Mouse (Mus musculus): ENCODE data around the gene Papola. TPM values are rescaled to one million over a fixed set of nuclear protein-coding genes. Genes with fewer than 3 reads are reported as not detected.
A peak's percentile ranks its signal among the peaks of the same experiment; 100 is the strongest.

Gene Papola
- polyA plus RNA-seq, 1 experiment: 78.6 TPM

DNA sequence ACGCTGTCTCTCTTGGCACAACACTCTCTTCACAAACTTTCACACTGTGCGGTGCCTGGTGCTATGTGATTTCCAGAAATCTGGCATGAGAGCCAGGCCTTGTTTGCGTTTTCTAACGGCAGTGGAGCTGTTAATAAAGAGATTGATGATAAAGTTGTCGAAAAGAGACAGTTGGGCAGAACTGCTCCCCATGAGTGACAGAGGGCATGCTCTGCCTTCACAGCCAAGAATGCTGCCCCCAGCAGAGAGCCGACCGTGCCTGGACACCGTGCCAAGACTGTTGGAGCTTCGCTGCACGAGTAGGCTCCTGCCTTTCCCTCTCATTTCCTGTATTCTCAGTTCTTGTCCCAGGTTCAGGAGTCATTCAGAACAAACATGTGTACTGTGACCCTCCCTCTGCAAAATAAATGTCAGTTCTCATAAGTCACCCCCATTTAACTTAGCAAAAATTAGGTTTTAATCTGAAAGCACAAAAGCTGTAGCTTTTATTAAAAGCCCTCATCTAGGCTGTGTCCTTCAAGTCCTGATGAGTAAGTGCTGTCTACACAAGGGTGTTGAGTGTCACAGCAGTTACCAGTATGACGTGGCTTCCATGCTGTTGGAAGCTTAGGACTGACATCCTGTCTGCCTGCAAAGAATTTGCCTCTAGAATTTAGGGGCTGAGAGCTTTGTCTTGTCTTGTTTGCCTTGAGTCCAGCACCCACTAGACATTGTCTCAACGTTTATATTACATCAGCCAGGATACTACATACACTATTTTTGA is 58.9 kb downstream of the Papola start:
- H3K4me3 ChIP-seq: no peak overlapping the region
- H3K79me2 ChIP-seq (ENCODE audit: control insufficient read depth, insufficient read depth): no peaks in the 10 kb centered on the region
- no peaks in the 10 kb centered on the region for H3K27me3 ChIP-seq (ENCODE audit: control insufficient read depth, insufficient read depth, insufficient read length)
- no peak overlapping the region for H3K4me2 ChIP-seq (ENCODE audit: low read depth)
- TF ChIP-seq TCF3 (IDR thresholded peaks at IDR 0.05; ENCODE audit: insufficient read length, low read depth): no peak
- H3ac ChIP-seq (ENCODE audit: control insufficient read depth, insufficient read length): no peak overlapping the region
- peaks cover 22% of the 10 kb centered on the region for H3K36me3 ChIP-seq (ENCODE audit: control insufficient read depth, insufficient read depth)

DNA sequence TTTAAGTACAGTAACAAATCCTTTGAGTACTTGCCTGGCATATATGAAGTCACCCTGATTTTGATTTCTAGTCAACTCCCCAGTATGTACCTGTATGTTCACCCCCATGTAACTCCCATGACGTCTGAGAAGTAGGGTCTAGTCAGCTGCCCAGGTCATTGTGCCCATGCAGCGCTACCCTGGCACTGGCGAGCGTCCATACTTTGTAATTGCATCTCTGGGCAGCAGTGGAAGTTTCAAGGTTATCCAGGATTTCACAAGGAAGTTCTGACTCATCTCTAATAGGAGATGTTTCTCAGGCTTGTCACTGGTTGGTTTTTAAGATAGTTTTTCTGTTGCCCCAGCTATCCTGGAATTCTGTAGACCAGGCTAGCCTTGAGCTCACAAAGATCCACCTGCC is 59.9 kb downstream of the Papola start:
- Histone ChIP-seq H3K79me2 (ENCODE audit: control insufficient read depth, insufficient read depth) (no peaks in the 10 kb centered on the region), H3K36me3 (ENCODE audit: control insufficient read depth, insufficient read depth) (peaks cover 16% of the 10 kb centered on the region), H3K4me2 (ENCODE audit: low read depth) (no peak overlapping the region), H3ac (ENCODE audit: control insufficient read depth, insufficient read length) (no peak overlapping the region), H3K27me3 (ENCODE audit: control insufficient read depth, insufficient read depth, insufficient read length) (no peaks in the 10 kb centered on the region), H3K4me3 (no peak overlapping the region)
- TF ChIP-seq CEBPB (IDR thresholded peaks at IDR 0.05; ENCODE audit: insufficient read depth, poor library complexity, severe bottlenecking): no peak
- TF ChIP-seq REST (IDR thresholded peaks at IDR 0.05; ENCODE audit: insufficient read depth, insufficient read length): no peak
- TF ChIP-seq POLR2A (IDR thresholded peaks at IDR 0.05; ENCODE audit: insufficient read length, low read depth): no peak
- TF ChIP-seq TCF3 (IDR thresholded peaks at IDR 0.05; ENCODE audit: insufficient read length, low read depth): no peak
- TF ChIP-seq E2F4 (IDR thresholded peaks at IDR 0.05; ENCODE audit: insufficient read depth): no peak
- TF ChIP-seq MYOD1 (IDR thresholded peaks at IDR 0.05; ENCODE audit: control insufficient read depth in 1 of 3, insufficient read length in 2 of 3, low read depth in 2 of 3): no peak

DNA sequence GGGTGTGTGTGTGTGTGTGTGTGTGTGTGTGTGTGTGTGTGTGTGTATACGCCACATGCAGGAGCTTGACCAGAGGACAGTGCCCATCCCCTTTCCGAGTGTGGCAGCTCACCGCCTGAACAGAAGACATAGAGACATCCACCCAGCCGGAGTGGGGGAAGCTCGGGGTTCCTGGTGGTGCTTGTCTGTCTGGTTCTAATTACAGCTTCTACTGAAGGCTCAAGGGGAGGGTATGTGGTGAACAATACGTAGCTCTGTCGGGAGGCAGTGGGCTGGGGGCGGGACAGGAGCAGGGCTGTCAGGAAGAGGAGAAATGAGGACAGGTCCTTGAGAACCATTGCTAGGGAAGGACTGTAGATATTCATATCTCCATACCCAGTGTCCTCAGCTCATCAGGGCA is 64.6 kb downstream of the Papola start:
- TF ChIP-seq MYOD1 (IDR thresholded peaks at IDR 0.05; ENCODE audit: control insufficient read depth in 1 of 3, insufficient read length in 2 of 3, low read depth in 2 of 3) (no peak), SRF (IDR thresholded peaks at IDR 0.05; ENCODE audit: control insufficient read depth, insufficient read length, low read depth) (no peak), POLR2AphosphoS2 (IDR thresholded peaks at IDR 0.05; ENCODE audit: insufficient read length, low read depth) (peak; percentile 7), USF1 (IDR thresholded peaks at IDR 0.05; ENCODE audit: low read depth) (no peak)
- H3K4me2 ChIP-seq (ENCODE audit: low read depth): no peak overlapping the region
- no peak overlapping the region for H3ac ChIP-seq (ENCODE audit: control insufficient read depth, insufficient read length)
- H3K36me3 ChIP-seq (ENCODE audit: control insufficient read depth, insufficient read depth): no peaks in the 10 kb centered on the region
- H3K4me3 ChIP-seq: no peak overlapping the region
- H3K79me2 ChIP-seq (ENCODE audit: control insufficient read depth, insufficient read depth): no peaks in the 10 kb centered on the region
- no peaks in the 10 kb centered on the region for H3K27me3 ChIP-seq (ENCODE audit: control insufficient read depth, insufficient read depth, insufficient read length)

DNA sequence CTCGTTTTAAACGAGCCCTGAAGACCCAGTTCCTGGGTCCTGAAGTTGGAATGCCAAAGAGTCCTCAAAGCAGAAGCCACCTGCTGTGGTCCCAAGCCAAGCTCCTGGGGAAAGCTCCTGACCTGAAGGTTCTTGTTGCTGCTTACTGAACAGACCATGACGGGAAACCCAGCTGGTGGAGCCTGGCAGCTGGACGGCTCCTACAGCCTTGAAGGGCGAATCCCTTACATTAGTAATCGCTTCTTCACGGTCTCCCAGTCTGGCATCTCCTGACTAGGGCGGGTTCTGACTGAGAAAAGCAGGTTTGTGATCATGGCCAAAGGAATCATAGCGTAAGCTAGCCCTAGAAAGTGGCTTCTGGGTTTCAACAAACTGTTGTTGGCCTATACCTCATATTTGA is 66.2 kb downstream of the Papola start:
- Histone ChIP-seq H3K4me2 (ENCODE audit: low read depth) (no peak overlapping the region), H3K27me3 (ENCODE audit: control insufficient read depth, insufficient read depth, insufficient read length) (no peaks in the 10 kb centered on the region), H3ac (ENCODE audit: control insufficient read depth, insufficient read length) (no peak overlapping the region), H3K36me3 (ENCODE audit: control insufficient read depth, insufficient read depth) (no peaks in the 10 kb centered on the region), H3K4me3 (no peak overlapping the region), H3K79me2 (ENCODE audit: control insufficient read depth, insufficient read depth) (no peaks in the 10 kb centered on the region)
- TF ChIP-seq MAX (IDR thresholded peaks at IDR 0.05; ENCODE audit: low read depth): no peak

DNA sequence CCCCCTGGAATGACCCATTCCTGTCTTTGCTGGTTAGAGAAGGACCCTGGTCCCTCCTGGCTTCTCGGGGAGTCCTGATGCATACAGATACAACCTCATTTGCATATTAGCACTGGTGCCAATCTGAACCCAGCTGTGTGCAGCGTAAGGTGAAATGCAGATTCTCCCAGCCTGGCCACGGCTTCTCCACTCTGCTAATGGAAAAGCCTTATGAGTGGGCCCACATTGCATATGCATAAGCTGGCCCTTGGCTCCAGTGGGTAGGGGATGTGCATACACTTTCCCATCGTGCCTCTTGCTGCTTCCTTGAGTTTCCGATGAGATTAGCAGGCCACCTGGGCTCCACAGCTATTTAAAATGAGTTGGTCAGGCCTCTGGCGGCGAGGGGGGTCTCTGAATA is 68.3 kb downstream of the Papola start:
- Histone ChIP-seq H3K27me3 (ENCODE audit: control insufficient read depth, insufficient read depth, insufficient read length) (no peaks in the 10 kb centered on the region), H3K4me3 (no peak overlapping the region), H3K79me2 (ENCODE audit: control insufficient read depth, insufficient read depth) (no peaks in the 10 kb centered on the region), H3ac (ENCODE audit: control insufficient read depth, insufficient read length) (no peak overlapping the region), H3K36me3 (ENCODE audit: control insufficient read depth, insufficient read depth) (no peaks in the 10 kb centered on the region), H3K4me2 (ENCODE audit: low read depth) (no peak overlapping the region)
- TF ChIP-seq POLR2A (IDR thresholded peaks at IDR 0.05; ENCODE audit: insufficient read length, low read depth) (no peak), CEBPB (IDR thresholded peaks at IDR 0.05; ENCODE audit: insufficient read depth, poor library complexity, severe bottlenecking) (no peak), MAX (IDR thresholded peaks at IDR 0.05; ENCODE audit: low read depth) (no peak)

DNA sequence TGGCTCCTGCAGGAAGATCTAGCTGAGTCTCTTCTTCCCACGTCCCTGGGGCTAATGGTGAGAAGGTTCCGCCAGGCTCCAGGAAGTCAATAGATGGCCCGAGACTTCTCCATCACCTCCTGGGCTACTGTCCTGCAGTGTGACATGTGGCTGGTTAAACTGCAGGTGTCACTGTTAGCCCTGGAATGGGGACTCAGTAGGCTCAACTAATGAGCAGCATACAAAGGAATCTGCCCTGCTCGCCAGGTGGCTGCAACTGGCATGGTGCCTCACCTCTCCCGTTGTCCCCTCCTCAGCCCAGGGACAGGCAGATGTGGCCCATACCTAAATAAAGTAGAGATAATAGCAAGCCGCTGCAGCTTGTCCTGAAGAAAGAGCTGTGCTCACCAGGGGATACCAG is 70.1 kb downstream of the Papola start:
- H3K27me3 ChIP-seq (ENCODE audit: control insufficient read depth, insufficient read depth, insufficient read length): no peaks in the 10 kb centered on the region
- H3K36me3 ChIP-seq (ENCODE audit: control insufficient read depth, insufficient read depth): no peaks in the 10 kb centered on the region
- H3K79me2 ChIP-seq (ENCODE audit: control insufficient read depth, insufficient read depth): no peaks in the 10 kb centered on the region
- no peak overlapping the region for H3ac ChIP-seq (ENCODE audit: control insufficient read depth, insufficient read length)
- H3K4me2 ChIP-seq (ENCODE audit: low read depth): no peak overlapping the region
- H3K4me3 ChIP-seq: no peak overlapping the region
- TF ChIP-seq SRF (IDR thresholded peaks at IDR 0.05; ENCODE audit: control insufficient read depth, insufficient read length, low read depth): no peak
- no peak for TF ChIP-seq E2F4 (IDR thresholded peaks at IDR 0.05; ENCODE audit: insufficient read depth)
- TF ChIP-seq MAX (IDR thresholded peaks at IDR 0.05; ENCODE audit: low read depth): no peak
- no peak for TF ChIP-seq USF1 (IDR thresholded peaks at IDR 0.05; ENCODE audit: low read depth)
- no peak for TF ChIP-seq REST (IDR thresholded peaks at IDR 0.05; ENCODE audit: insufficient read depth, insufficient read length)
- TF ChIP-seq POLR2A (IDR thresholded peaks at IDR 0.05; ENCODE audit: insufficient read length, low read depth): no peak
- no peak for TF ChIP-seq CEBPB (IDR thresholded peaks at IDR 0.05; ENCODE audit: insufficient read depth, poor library complexity, severe bottlenecking)
- TF ChIP-seq MYOD1 (IDR thresholded peaks at IDR 0.05; ENCODE audit: control insufficient read depth in 1 of 3, insufficient read length in 2 of 3, low read depth in 2 of 3): no peak
- TF ChIP-seq TCF3 (IDR thresholded peaks at IDR 0.05; ENCODE audit: insufficient read length, low read depth): no peak
- no peak for TF ChIP-seq TCF12 (IDR thresholded peaks at IDR 0.05; ENCODE audit: insufficient read depth, poor library complexity, severe bottlenecking)
- TF ChIP-seq POLR2AphosphoS2 (IDR thresholded peaks at IDR 0.05; ENCODE audit: insufficient read length, low read depth): no peak
- TF ChIP-seq MYOG (IDR thresholded peaks at IDR 0.05; ENCODE audit: control insufficient read depth in 1 of 3, insufficient read depth in 1 of 3, insufficient read length in 2 of 3, low read depth in 2 of 3): no peak
